Mouse (Mus musculus) olfactory bulb, adult 2 months (tissue): Measurements from ENCODE around the gene Ptprc.

Experiments used
- CTCF ChIP-seq: fragments of 200-500 bp; IDR thresholded peaks from 2 replicates; pipeline ENCODE4 v1.5.1; 2012; ENCODE audit warnings: low read depth, mild to moderate bottlenecking, low read length, moderate library complexity; ENCODE audit not compliant: insufficient read depth
- POLR2A ChIP-seq: fragments of 200-500 bp; IDR thresholded peaks from 2 replicates; pipeline ENCODE4 v1.6.1; 2012; ENCODE audit warnings: mild to moderate bottlenecking, low read depth, low read length, moderate library complexity; ENCODE audit not compliant: insufficient read depth

- TF ChIP-seq POLR2A = no peak
- no peak for TF ChIP-seq CTCF
These were observed 1.4 kb downstream of the Ptprc start for GRCm38 (mm10) chr1:138174143-138174542.
